Mouse (Mus musculus): Measurements from ENCODE around the gene Ripply3.
"Not testable (repeated sequence)": the region's sequence is repeated elsewhere in the genome, so short reads cannot be mapped to it uniquely, and the experiment has no call there.

The Ripply3 gene

DNA sequence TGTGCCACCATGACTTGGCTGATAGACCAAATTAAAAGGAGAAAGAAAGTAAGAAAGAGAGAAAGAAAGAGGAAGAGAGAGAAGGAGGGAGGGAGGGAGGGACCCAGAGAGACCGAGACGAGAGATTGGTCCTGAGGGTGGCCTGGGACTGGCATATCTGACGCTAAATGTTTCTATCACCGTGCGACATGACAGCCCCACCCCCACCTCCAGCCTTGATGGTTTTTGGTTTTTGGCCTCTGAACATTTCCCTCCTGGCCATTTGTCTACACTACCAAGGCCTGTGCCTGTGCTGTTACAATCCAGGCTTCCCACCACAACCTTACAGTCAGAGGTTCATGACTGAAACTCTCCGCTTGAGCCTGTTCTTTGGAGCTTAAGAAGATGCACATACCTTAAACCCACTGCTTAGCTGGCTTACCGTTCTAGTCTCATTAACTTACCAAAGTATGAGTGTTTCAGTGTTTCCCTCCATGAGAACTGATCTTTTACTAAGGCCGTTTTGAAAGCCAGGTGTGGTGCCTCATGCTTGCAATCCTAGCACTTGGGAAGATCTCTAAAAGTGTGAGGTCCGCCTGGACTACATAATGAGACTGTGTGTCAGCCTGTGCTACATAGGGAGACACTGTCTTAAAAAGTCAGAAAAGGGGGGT lies 3.1 kb downstream of the Ripply3 start:
- no peaks in the 10 kb centered on the region for H3K36me3 ChIP-seq (ENCODE audit: control insufficient read depth, insufficient read depth, low read length, poor library complexity, severe bottlenecking)
- H3K27me3 ChIP-seq (ENCODE audit: control insufficient read depth, insufficient read depth, low read length, poor library complexity, severe bottlenecking) = no peaks in the 10 kb centered on the region; the same call in 1 of the 2 replicates
- no peak for DNase-seq (ENCODE audit: low read depth, low spot score)

GRCm38 (mm10) chr16:94331886-94332252 lies 3.6 kb downstream of the Ripply3 start:
- no peaks in the 10 kb centered on the region for H3K36me3 ChIP-seq (ENCODE audit: control insufficient read depth, insufficient read depth, low read length, poor library complexity, severe bottlenecking)
- peak; percentile 86 for DNase-seq (ENCODE audit: low read depth, low spot score)
- H3K27me3 ChIP-seq (ENCODE audit: control insufficient read depth, insufficient read depth, low read length, poor library complexity, severe bottlenecking) = no peaks in the 10 kb centered on the region; the same call in 1 of the 2 replicates

DNA sequence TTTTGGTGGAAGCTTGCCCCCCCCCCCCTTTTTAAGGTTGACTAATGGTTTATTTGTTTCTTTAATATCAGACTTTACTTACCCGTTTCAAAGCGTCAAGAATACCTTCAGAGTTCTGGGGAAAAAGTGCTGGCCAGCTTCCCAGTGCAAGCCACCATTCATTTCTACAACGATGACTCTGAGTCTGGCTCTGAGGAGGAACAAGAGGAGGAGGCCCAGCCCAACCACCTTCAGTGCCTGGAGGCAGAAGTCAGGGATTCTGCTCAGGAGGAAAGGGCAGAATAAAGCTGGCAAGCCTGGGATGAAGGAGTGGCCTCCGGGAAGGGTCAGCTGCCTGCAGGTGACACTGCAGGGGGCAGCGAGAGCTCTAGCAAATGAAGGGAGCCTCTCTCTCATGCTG lies 7.4 kb downstream of the Ripply3 start:
- H3K27me3 ChIP-seq (ENCODE audit: control insufficient read depth, insufficient read depth, low read length, poor library complexity, severe bottlenecking) = no peaks in the 10 kb centered on the region
- DNase-seq (ENCODE audit: low read depth, low spot score) = no peak
- no peaks in the 10 kb centered on the region for H3K36me3 ChIP-seq (ENCODE audit: control insufficient read depth, insufficient read depth, low read length, poor library complexity, severe bottlenecking)

DNA sequence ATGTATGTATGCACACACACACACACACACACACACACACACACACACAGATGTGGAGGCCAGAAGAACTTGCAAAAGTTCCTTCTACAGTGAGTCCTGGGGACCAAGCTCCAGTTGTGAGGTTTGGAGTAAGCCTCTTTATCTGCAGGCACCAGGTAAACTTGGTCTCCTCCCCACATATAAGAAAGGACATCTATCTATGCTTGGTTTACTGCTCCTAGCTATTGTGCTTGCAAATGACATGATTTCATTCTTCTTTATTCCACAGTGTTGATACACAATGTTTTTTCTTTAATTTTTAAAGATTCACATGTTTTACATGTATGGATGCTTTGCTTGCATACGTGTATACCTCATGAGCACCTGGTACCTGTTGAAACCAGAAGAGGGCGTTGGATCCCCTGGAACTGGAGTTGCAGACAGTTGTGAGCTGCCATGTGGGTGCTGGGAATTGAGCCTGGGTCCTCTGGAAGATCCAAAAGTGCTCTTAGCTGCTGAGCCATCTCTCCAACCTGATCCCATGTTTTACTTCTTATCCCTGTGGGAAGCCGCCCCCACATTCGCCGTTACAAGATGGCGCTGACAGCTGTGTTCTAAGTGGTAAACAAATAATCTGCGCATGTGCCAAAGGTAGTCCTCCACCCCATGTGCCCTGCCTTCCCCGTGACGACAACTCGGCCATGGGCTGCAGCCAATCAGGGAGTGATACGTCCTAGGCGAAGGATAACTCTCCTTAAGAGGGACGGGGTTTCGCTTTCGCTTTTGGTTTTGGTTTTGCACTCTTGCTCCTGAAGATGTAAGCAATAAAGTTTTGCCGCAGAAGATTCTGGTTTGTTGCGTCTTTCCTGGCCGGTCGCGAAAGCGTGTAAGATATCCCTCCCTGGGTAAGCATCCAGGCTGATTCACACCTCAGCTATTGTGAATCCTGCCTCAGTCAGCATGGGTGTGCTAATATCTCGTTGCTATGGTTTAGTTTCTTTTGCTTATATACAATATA lies 11.2 kb downstream of the Ripply3 start:
- not testable (repeated sequence) for H3K36me3 ChIP-seq (ENCODE audit: control insufficient read depth, insufficient read depth, low read length, poor library complexity, severe bottlenecking); DNase-seq (ENCODE audit: low read depth, low spot score); H3K27me3 ChIP-seq (ENCODE audit: control insufficient read depth, insufficient read depth, low read length, poor library complexity, severe bottlenecking)

DNA sequence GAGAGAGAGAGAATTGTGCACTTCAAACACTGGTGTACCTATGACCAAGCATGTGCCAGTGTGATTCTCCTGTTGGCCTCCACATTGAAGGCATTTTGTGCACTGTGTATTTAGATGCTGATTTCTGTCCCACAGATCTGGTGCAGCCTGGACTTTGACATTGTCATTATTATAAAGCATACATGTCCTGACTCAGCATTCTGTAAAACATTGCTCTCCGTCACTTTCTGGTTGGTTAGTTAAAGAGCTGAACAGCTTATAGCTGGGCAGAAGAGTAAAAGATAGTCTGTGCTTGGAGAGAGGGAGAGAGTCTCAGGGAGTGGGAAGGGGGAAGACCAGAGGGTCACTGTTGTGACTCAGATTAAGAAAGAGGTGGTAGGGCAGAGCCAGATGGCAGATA lies 17.5 kb downstream of the Ripply3 start:
- Histone ChIP-seq H3K27me3 (ENCODE audit: control insufficient read depth, insufficient read depth, low read length, poor library complexity, severe bottlenecking) (no peaks in the 10 kb centered on the region), H3K36me3 (ENCODE audit: control insufficient read depth, insufficient read depth, low read length, poor library complexity, severe bottlenecking) (no peaks in the 10 kb centered on the region)
- DNase-seq (ENCODE audit: low read depth, low spot score) = no peak

- Histone ChIP-seq H3K27me3 (ENCODE audit: control insufficient read depth, insufficient read depth, low read length, poor library complexity, severe bottlenecking) (no peaks in the 10 kb centered on the region), H3K36me3 (ENCODE audit: control insufficient read depth, insufficient read depth, low read length, poor library complexity, severe bottlenecking) (no peaks in the 10 kb centered on the region)
- no peak for DNase-seq (ENCODE audit: low read depth, low spot score)
Measured at GRCm38 (mm10) chr16:94347080-94347731, 19.0 kb downstream of the Ripply3 start.

DNA sequence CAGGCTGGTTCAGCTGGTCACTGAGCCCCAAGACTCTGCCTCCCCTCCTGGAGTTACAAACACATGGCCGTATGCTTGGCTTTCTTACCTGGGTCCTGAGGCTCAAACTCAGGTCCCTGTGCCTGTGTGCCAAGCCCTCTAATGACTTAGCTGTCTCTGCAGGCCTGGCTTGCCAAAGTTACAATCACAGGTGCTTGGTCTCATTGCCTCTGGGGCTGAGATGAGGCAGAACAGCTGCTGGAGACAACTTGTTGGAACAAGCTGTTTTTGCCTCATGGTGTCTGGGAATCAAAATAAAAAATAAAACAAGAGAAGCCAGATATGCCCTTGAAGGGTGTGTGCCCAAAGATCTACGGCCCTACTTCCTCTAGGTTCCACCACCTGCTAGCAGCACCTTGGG lies 20.6 kb downstream of the Ripply3 start:
- Histone ChIP-seq H3K27me3 (ENCODE audit: control insufficient read depth, insufficient read depth, low read length, poor library complexity, severe bottlenecking) (no peaks in the 10 kb centered on the region), H3K36me3 (ENCODE audit: control insufficient read depth, insufficient read depth, low read length, poor library complexity, severe bottlenecking) (no peaks in the 10 kb centered on the region)
- no peak for DNase-seq (ENCODE audit: low read depth, low spot score)

DNA sequence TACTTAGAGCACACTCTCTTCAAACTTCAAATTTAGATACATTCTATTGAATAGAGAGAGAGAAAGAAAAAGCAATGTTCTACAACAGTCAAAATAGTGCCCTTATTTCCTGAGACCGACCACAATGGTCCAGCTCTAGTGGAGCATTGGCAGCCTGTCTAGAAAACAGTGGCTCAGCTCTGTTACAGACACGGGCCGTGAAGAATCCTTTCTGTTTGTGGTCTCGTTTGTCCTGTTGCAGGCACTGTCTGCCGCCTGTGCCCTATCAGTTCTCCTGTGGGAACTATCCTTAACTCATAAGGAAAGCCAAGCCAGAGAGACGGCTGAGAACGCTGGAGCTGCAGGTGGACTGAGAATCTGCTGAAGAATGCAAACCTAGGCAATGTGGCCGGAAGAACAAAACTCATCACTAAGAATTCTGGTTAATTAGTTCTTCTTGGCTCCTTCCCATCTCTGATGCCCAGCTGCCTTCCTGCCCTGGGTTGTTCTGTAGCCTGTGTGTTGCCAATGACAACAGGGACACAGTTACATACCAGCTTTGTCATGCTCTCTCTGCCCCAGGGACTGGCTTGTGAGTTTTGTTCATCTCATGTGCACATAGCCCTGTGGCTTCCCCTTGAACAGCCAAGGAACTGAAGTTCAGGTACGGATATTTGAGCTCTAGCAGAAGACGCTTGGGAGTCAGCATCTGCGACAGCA lies 21.5 kb downstream of the Ripply3 start:
- H3K36me3 ChIP-seq (ENCODE audit: control insufficient read depth, insufficient read depth, low read length, poor library complexity, severe bottlenecking) = no peaks in the 10 kb centered on the region
- no peaks in the 10 kb centered on the region for H3K27me3 ChIP-seq (ENCODE audit: control insufficient read depth, insufficient read depth, low read length, poor library complexity, severe bottlenecking)
- DNase-seq (ENCODE audit: low read depth, low spot score) = peak; percentile 27

- DNase-seq (ENCODE audit: low read depth, low spot score) = no peak
- no peaks in the 10 kb centered on the region for H3K36me3 ChIP-seq (ENCODE audit: control insufficient read depth, insufficient read depth, low read length, poor library complexity, severe bottlenecking)
Measured at GRCm38 (mm10) chr16:94350287-94350677, 22.1 kb downstream of the Ripply3 start.

DNA sequence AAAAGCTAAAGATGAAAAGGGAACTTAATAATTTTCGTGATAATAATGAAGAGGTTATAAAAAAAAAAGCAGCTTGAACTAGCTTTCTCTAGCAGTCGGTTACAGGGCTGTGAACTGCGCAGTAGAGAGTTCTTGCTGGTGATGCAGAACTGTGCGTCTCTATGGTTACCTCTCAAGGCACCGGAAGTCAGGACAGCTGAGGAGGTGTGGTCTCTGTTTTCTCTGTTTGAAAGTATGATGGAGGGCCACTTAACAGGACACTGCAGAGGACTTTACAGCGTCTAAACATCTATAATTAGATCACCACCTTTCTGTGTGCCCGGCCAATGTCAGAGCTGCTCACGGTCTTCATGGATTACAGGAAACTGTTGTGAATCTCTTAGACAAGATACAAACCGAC lies 26.2 kb downstream of the Ripply3 start:
- no peaks in the 10 kb centered on the region for H3K27me3 ChIP-seq (ENCODE audit: control insufficient read depth, insufficient read depth, low read length, poor library complexity, severe bottlenecking)
- H3K36me3 ChIP-seq (ENCODE audit: control insufficient read depth, insufficient read depth, low read length, poor library complexity, severe bottlenecking) = no peaks in the 10 kb centered on the region
- DNase-seq (ENCODE audit: low read depth, low spot score) = peak; percentile 78

More at GRCm38 (mm10) chr16:94350287-94350677, 22.1 kb downstream of the Ripply3 start:
- H3K27me3 ChIP-seq (ENCODE audit: control insufficient read depth, insufficient read depth, low read length, poor library complexity, severe bottlenecking) = no peaks in the 10 kb centered on the region

DNA sequence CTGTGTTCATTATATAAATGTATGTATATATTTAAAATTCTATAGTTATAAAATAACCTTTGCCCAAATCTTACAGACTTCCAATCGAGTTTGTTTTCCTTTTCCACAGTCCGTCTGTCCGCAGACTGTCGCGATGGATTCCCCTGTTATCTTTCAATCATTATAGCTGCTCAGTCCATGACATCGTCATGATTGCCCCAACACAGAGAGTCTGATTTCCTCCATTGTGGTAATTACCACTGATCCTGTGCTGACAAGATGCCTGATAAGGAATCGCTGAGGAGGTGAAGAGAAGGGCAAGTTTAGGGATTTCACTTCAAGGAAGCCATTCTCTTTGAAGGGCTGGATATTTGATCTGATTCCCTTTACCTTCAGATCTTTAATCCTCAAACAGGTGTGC lies 27.8 kb downstream of the Ripply3 start:
- Histone ChIP-seq H3K36me3 (ENCODE audit: control insufficient read depth, insufficient read depth, low read length, poor library complexity, severe bottlenecking) (no peaks in the 10 kb centered on the region), H3K27me3 (ENCODE audit: control insufficient read depth, insufficient read depth, low read length, poor library complexity, severe bottlenecking) (no peaks in the 10 kb centered on the region)
- no peak for DNase-seq (ENCODE audit: low read depth, low spot score)

DNA sequence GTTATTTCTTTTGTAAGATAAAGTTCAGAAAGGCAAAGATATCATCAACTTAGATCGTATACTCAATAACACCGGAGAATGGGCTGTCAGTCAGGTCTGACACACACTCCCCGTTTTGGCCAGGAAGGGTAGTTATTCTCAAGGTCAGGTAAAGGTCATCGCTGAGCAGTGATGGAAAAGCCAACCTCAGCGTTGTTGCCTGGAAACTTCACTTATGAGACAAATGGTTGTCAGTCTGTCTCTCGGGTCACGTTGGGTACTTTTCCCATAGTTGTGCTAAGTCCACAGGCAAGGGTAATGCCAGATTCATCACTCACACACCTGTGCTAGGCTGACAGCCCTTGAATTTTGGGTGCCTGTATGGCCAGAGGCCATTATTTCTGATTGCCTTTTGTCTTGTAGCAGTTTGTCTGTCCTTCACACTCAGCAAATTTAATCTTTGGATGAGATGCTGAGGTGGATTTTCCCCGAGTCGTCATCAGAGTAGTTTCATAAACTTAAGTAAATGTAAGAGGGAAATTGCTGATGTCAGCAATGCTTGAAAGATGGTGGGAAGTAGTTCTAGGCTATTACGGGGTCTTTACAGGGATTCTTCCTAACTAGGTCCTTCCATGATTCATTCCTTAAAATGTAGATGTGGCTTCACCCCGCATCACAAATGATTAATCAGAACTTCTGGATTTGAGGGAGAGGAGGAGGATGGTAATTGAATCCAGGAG lies 28.7 kb downstream of the Ripply3 start:
- Histone ChIP-seq H3K27me3 (ENCODE audit: control insufficient read depth, insufficient read depth, low read length, poor library complexity, severe bottlenecking) (no peaks in the 10 kb centered on the region), H3K36me3 (ENCODE audit: control insufficient read depth, insufficient read depth, low read length, poor library complexity, severe bottlenecking) (no peaks in the 10 kb centered on the region)
- no peak for DNase-seq (ENCODE audit: low read depth, low spot score)

DNA sequence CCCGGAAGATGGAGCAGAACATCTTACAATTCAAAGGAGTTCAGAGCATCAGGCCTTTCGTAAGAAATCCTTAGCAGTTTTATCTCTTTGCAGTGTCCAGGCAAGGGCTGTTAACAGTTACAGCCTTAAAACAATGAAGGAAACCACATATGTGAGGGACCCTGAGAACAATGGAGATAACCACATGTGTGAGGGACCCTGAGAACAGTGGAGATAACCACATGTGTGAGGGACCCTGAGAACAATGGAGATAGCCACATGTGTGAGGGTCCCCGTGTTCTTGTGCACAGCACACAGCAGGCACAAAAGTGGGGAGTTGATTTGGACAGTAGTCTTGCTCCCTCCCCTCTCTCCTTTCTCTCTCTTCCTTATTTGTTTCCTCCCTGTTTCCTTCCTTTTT lies 29.9 kb downstream of the Ripply3 start:
- DNase-seq (ENCODE audit: low read depth, low spot score) = no peak
- H3K36me3 ChIP-seq (ENCODE audit: control insufficient read depth, insufficient read depth, low read length, poor library complexity, severe bottlenecking) = no peaks in the 10 kb centered on the region
- H3K27me3 ChIP-seq (ENCODE audit: control insufficient read depth, insufficient read depth, low read length, poor library complexity, severe bottlenecking) = no peaks in the 10 kb centered on the region

Data from splenic B cell, adult 2 months (primary cell).